17 mouse cellular contexts compared by ENCODE assay signal in genomic region chr10:69245906-69246668, GRCm38 (mm10). TPM values are rescaled to one million over a fixed set of nuclear protein-coding genes. Genes with fewer than 3 reads are reported as not detected.
A peak's percentile ranks its signal among the peaks of the same experiment; 100 is the strongest.
DNase-seq lines count a peak whose midpoint lies in the region; ATAC-seq and TF ChIP-seq lines count a peak whose summit lies in the region.
"Had no signal": no experiment of that assay in that cellular context is flagged by ENCODE, and none has a peak within 500 bp of the region (broad histone marks: within the 10 kb centered on the region; RNA-seq: fewer than 3 reads in every experiment).

No protein-coding gene starts in this region.

- H3K4me2 ChIP-seq in heart, embryonic 11.5 days: no peak overlapping the region
- H3K4me2 ChIP-seq: lung, embryonic 15.5 days; stomach, embryonic 15.5 days had no signal

- no peaks in the 10 kb centered on the region for H3K4me1 ChIP-seq in heart, embryonic 11.5 days (ENCODE audit: control insufficient read depth, insufficient read depth, low read length)
- H3K4me1 ChIP-seq: embryonic facial prominence, embryonic 10.5 days; stomach, embryonic 15.5 days had no signal

- no peak overlapping the region for H3K9ac ChIP-seq in heart, embryonic 11.5 days (ENCODE audit: low read depth, low read length)
- H3K9ac ChIP-seq: forebrain, postnatal 0 days; lung, embryonic 15.5 days; stomach, embryonic 15.5 days had no signal

- no peak overlapping the region for H3K27ac ChIP-seq in heart, embryonic 11.5 days (ENCODE audit: low read depth, low read length)
- H3K27ac ChIP-seq in layer of hippocampus, adult 2 months: peak overlapping the region; percentile 32; the same call in 1 of the 2 replicates
- H3K27ac ChIP-seq: embryonic facial prominence, embryonic 10.5 days; lung, embryonic 15.5 days; stomach, embryonic 15.5 days had no signal

- H3K36me3 ChIP-seq in heart, embryonic 11.5 days (ENCODE audit: control insufficient read depth, insufficient read depth, low read length): peaks cover 7% of the 10 kb centered on the region; the same call in 1 of the 2 replicates
- H3K36me3 ChIP-seq: lung, embryonic 15.5 days had no signal

- WGBS in heart, embryonic 11.5 days (ENCODE audit: insufficient replicate concordance): 85% methylated on average over 10 of the region's 10 CpGs

- intact Hi-C loops in left cerebral cortex, postnatal 25 days (cut with DNase I): no loop called here

- peak; percentile 87 for DNase-seq in heart, adult 11 months
- no peak for DNase-seq in layer of hippocampus, adult 2 months (ENCODE audit: low spot score in 2 of 2)
- DNase-seq in layer of hippocampus, postnatal 14 days (ENCODE audit: low spot score in 2 of 2): no peak
- peak; percentile 11 for DNase-seq in NIH3T3 (ENCODE audit: low read depth)
- DNase-seq in induced T-regulatory cell, adult 2 months (ENCODE audit: low read depth): peak; percentile 22
- no peak for DNase-seq in left cerebral cortex, postnatal 25 days (ENCODE audit: low spot score in 2 of 2)
- DNase-seq: adrenal gland, postnatal 36 days; forebrain, postnatal 0 days; spleen, adult 18-20 months had no signal

- H3K4me3 ChIP-seq in heart, embryonic 11.5 days (ENCODE audit: low read depth, low read length): no peak overlapping the region
- no peak overlapping the region for H3K4me3 ChIP-seq in layer of hippocampus, adult 2 months
- H3K4me3 ChIP-seq: embryonic facial prominence, embryonic 10.5 days; erythroblast, embryonic 14.5 days; lung, embryonic 15.5 days; stomach, embryonic 15.5 days had no signal

- no peak for ATAC-seq in heart, embryonic 11.5 days (replicated peaks; ENCODE audit: insufficient number of reproducible peaks, low FRiP score, low TSS enrichment)
- ATAC-seq: forebrain, postnatal 0 days; hindbrain, embryonic 16.5 days; Patski had no signal

- H3K27me3 ChIP-seq in heart, embryonic 11.5 days (ENCODE audit: control insufficient read depth, insufficient read depth, low read length): no peaks in the 10 kb centered on the region
- H3K27me3 ChIP-seq: lung, embryonic 15.5 days; Patski; stomach, embryonic 15.5 days had no signal

- no peak for TF ChIP-seq CTCF in layer of hippocampus, adult 2 months (conservative IDR thresholded peaks at IDR 0.05)

- H3K9me3 ChIP-seq in heart, embryonic 11.5 days (replicated peaks; ENCODE audit: control insufficient read depth, low read length): no peaks in the 10 kb centered on the region
- H3K9me3 ChIP-seq: embryonic facial prominence, embryonic 10.5 days; lung, embryonic 15.5 days; stomach, embryonic 15.5 days had no signal

RNA-seq across cellular contexts. Expression of gene A930033H14Rik, which starts 33.2 kb away (rescaled TPM):
- polyA plus RNA-seq in heart, embryonic 11.5 days (2014; fragmentation: Nextera tagmentation; extraction: Ambion mirVana): 1.8 and 2.4 TPM in 2 replicates
- total RNA-seq in layer of hippocampus, adult 2 months (2021): 1 to 10 TPM; 2.6 to 2.8 TPM
- 1 to 10 TPM; 3.8 to 4.7 TPM for total RNA-seq in layer of hippocampus, postnatal 14 days (2021)
- 1 to 10 TPM; 3.6 to 4.0 TPM for total RNA-seq in left cerebral cortex, postnatal 25 days (2021)
- total RNA-seq: neutrophil, adult 5-6 weeks had no signal
- polyA plus RNA-seq: erythroblast, embryonic 14.5 days had no signal

Comparison
In these comparisons a context has a peak if more than half of its experiments do, and no peak if none do; other contexts are left out.
1. DNase-seq: peak in heart, adult 11 months (single experiment), NIH3T3 (single experiment) and induced T-regulatory cell, adult 2 months (single experiment); none in layer of hippocampus, adult 2 months (0 of 2), layer of hippocampus, postnatal 14 days (0 of 2) and left cerebral cortex, postnatal 25 days (0 of 2).